Mouse (Mus musculus) MEL (cell line): ENCODE data around the gene Cyfip2. TPM values are rescaled to one million over a fixed set of nuclear protein-coding genes. Genes with fewer than 3 reads are reported as not detected.

Source experiments
- DNase-seq: peaks from one replicate; pipeline ENCODE4 v3.0.0; 2011; ENCODE audit warnings: low read depth, low spot score
- H3K27ac ChIP-seq: 2 replicates; pipeline ENCODE4 v1.5.1; 2012; ENCODE audit warnings: low read depth, mild to moderate bottlenecking, control low read depth, low read length, moderate library complexity; ENCODE audit not compliant: control insufficient read depth
- H3K27me3 ChIP-seq, 2 experiments: fragments of 150-350 bp in 1 of 2; sonication (generic) in 1 of 2; 2 replicates each; pipeline ENCODE4 v1.6.1; 2012; ENCODE audit warnings: low read length in 2 of 2, mild to moderate bottlenecking in 2 of 2, improper control_type of control experiment in 1 of 2, moderate library complexity in 1 of 2; ENCODE audit not compliant: insufficient read depth in 2 of 2, control insufficient read depth in 1 of 2
- H3K36me3 ChIP-seq, 2 experiments: 2 replicates each; pipeline ENCODE4 v1.6.1; 2012 to 2014; ENCODE audit warnings: low read length in 2 of 2, improper control_type of control experiment in 1 of 2, inconsistent platforms in 1 of 2, mild to moderate bottlenecking in 1 of 2; ENCODE audit not compliant: insufficient read depth in 2 of 2, control insufficient read depth in 1 of 2
- H3K4me1 ChIP-seq, 2 experiments: fragments of 150-350 bp in 1 of 2; sonication (generic) in 1 of 2; 2 replicates each; pipeline ENCODE4 v1.6.1; 2012; ENCODE audit warnings: low read length in 2 of 2, improper control_type of control experiment in 1 of 2, mild to moderate bottlenecking in 1 of 2; ENCODE audit not compliant: insufficient read depth in 2 of 2, control insufficient read depth in 1 of 2
- H3K4me3 ChIP-seq, 2 experiments: fragments of 150-350 bp in 1 of 2; sonication (generic) in 1 of 2; 2 replicates each; pipeline ENCODE4 v1.5.1; 2012; ENCODE audit warnings: low read depth in 2 of 2, low read length in 2 of 2, mild to moderate bottlenecking in 2 of 2, moderate library complexity in 2 of 2, control low read depth in 1 of 2, improper control_type of control experiment in 1 of 2; ENCODE audit not compliant: control insufficient read depth in 1 of 2, insufficient read depth in 1 of 2
- H3K79me2 ChIP-seq: 2 replicates; pipeline ENCODE4 v1.6.1; 2012; ENCODE audit warnings: mild to moderate bottlenecking, low read length, moderate library complexity; ENCODE audit not compliant: control insufficient read depth, poor library complexity, insufficient read depth
- H3K9ac ChIP-seq: 2 replicates; pipeline ENCODE4 v1.6.1; 2012; ENCODE audit warnings: low read depth, mild to moderate bottlenecking, control low read depth, low read length, moderate library complexity; ENCODE audit not compliant: control insufficient read depth, poor library complexity, severe bottlenecking
- H3K9me3 ChIP-seq: fragments of 150-350 bp; sonication (generic); replicated peaks from 2 replicates; pipeline ENCODE4 v1.6.1; 2012; ENCODE audit warnings: mild to moderate bottlenecking, low read length, improper control_type of control experiment, moderate library complexity; ENCODE audit not compliant: insufficient read depth
- CHD1 ChIP-seq: IDR thresholded peaks from 2 replicates; pipeline ENCODE4 v1.6.1; 2012; ENCODE audit warnings: low read depth, mild to moderate bottlenecking, inconsistent platforms, low read length, improper control_type of control experiment
- CTCF ChIP-seq, 3 experiments: IDR thresholded peaks in 2 of 3; conservative IDR thresholded peaks in 1 of 3; 2 replicates each; pipeline ENCODE4 v1.5.1; 2011 to 2012; ENCODE audit warnings: low read length in 3 of 3, low read depth in 2 of 3, mild to moderate bottlenecking in 2 of 3, improper control_type of control experiment in 1 of 3, inconsistent platforms in 1 of 3, mixed read lengths in 1 of 3, moderate library complexity in 1 of 3; ENCODE audit not compliant: control insufficient read depth in 1 of 3, insufficient read depth in 1 of 3, poor library complexity in 1 of 3, severe bottlenecking in 1 of 3
- E2F4 ChIP-seq: IDR thresholded peaks from 2 replicates; pipeline ENCODE4 v1.6.1; 2011; ENCODE audit warnings: low read depth, low read length, improper control_type of control experiment, borderline replicate concordance
- ELF1 ChIP-seq: IDR thresholded peaks from 2 replicates; pipeline ENCODE4 v1.6.1; 2014; ENCODE audit warnings: low read depth, mild to moderate bottlenecking, inconsistent platforms, low read length, improper control_type of control experiment, moderate library complexity
- EP300 ChIP-seq, 2 experiments: IDR thresholded peaks; 2 replicates each; pipeline ENCODE4 v1.6.1; 2011; ENCODE audit warnings: improper control_type of control experiment in 2 of 2, low read length in 2 of 2, low read depth in 1 of 2, mild to moderate bottlenecking in 1 of 2
- GABPA ChIP-seq: IDR thresholded peaks from 2 replicates; pipeline ENCODE4 v1.6.1; 2012; ENCODE audit warnings: low read depth, mild to moderate bottlenecking, inconsistent platforms, low read length, improper control_type of control experiment, moderate library complexity
- GATA1 ChIP-seq: IDR thresholded peaks from 2 replicates; pipeline ENCODE4 v1.6.1; 2011; ENCODE audit warnings: low read depth, low read length, improper control_type of control experiment
- HCFC1 ChIP-seq: IDR thresholded peaks from 2 replicates; pipeline ENCODE4 v1.6.1; 2012; ENCODE audit warnings: low read depth, mild to moderate bottlenecking, inconsistent platforms, low read length, improper control_type of control experiment, moderate library complexity
- KAT2A ChIP-seq: conservative IDR thresholded peaks from 2 replicates; pipeline ENCODE4 v1.6.1; 2012; ENCODE audit warnings: low read depth, low read length, improper control_type of control experiment, inconsistent platforms
- MAZ ChIP-seq: IDR thresholded peaks from 2 replicates; pipeline ENCODE4 v1.6.1; 2012; ENCODE audit warnings: low read depth, mild to moderate bottlenecking, inconsistent platforms, low read length, improper control_type of control experiment
- MEF2A ChIP-seq: IDR thresholded peaks from 2 replicates; pipeline ENCODE4 v1.6.1; 2014; ENCODE audit warnings: low read depth, mild to moderate bottlenecking, inconsistent platforms, low read length, improper control_type of control experiment; ENCODE audit not compliant: poor library complexity, insufficient replicate concordance, severe bottlenecking; ENCODE audit errors: extremely low read depth
- MYB ChIP-seq: IDR thresholded peaks from 2 replicates; pipeline ENCODE4 v1.6.1; 2011; ENCODE audit warnings: mild to moderate bottlenecking, low read depth, low read length, improper control_type of control experiment
- MYC ChIP-seq: IDR thresholded peaks from 2 replicates; pipeline ENCODE4 v1.6.1; 2011; ENCODE audit warnings: low read depth, mild to moderate bottlenecking, low read length, improper control_type of control experiment, moderate library complexity
- NELFE ChIP-seq: IDR thresholded peaks from 2 replicates; pipeline ENCODE4 v1.6.1; 2011; ENCODE audit warnings: low read depth, low read length, improper control_type of control experiment
- NRF1 ChIP-seq: IDR thresholded peaks from 2 replicates; pipeline ENCODE4 v1.6.1; 2014; ENCODE audit warnings: low read depth, mild to moderate bottlenecking, inconsistent platforms, low read length, improper control_type of control experiment, moderate library complexity; ENCODE audit not compliant: poor library complexity, insufficient read depth, severe bottlenecking
- POLR2A ChIP-seq, 2 experiments: IDR thresholded peaks; 2 replicates each; pipeline ENCODE4 v1.6.1; 2011 to 2012; ENCODE audit warnings: low read length in 2 of 2, mild to moderate bottlenecking in 2 of 2, control low read depth in 1 of 2, improper control_type of control experiment in 1 of 2, low read depth in 1 of 2, moderate library complexity in 1 of 2; ENCODE audit not compliant: control insufficient read depth in 1 of 2, insufficient read depth in 1 of 2, poor library complexity in 1 of 2
- POLR2AphosphoS5 ChIP-seq: IDR thresholded peaks from 2 replicates; pipeline ENCODE4 v1.6.1; 2012; ENCODE audit warnings: low read depth, borderline replicate concordance, mild to moderate bottlenecking, inconsistent platforms, low read length, moderate library complexity, mixed read lengths
- RCOR1 ChIP-seq: IDR thresholded peaks from 2 replicates; pipeline ENCODE4 v1.6.1; 2012; ENCODE audit warnings: low read depth, mild to moderate bottlenecking, inconsistent platforms, low read length, improper control_type of control experiment
- SMC3 ChIP-seq: IDR thresholded peaks from 2 replicates; pipeline ENCODE4 v1.6.1; 2011; ENCODE audit warnings: low read depth, low read length, improper control_type of control experiment
- TAL1 ChIP-seq: IDR thresholded peaks from 2 replicates; pipeline ENCODE4 v1.6.1; 2012; ENCODE audit warnings: mild to moderate bottlenecking, inconsistent platforms, low read length, moderate library complexity, mixed read lengths
- TBP ChIP-seq: IDR thresholded peaks from 2 replicates; pipeline ENCODE4 v1.8.0; 2011; ENCODE audit warnings: low read depth, low read length, improper control_type of control experiment
- TCF12 ChIP-seq: IDR thresholded peaks from 2 replicates; pipeline ENCODE4 v1.6.1; 2014; ENCODE audit warnings: low read depth, mild to moderate bottlenecking, inconsistent platforms, low read length, improper control_type of control experiment, moderate library complexity
- UBTF ChIP-seq: IDR thresholded peaks from 2 replicates; pipeline ENCODE4 v1.6.1; 2012; ENCODE audit warnings: low read depth, mild to moderate bottlenecking, inconsistent platforms, low read length, improper control_type of control experiment, moderate library complexity, borderline replicate concordance; ENCODE audit not compliant: insufficient read depth
- USF1 ChIP-seq: IDR thresholded peaks from 2 replicates; pipeline ENCODE4 v1.6.1; 2014; ENCODE audit warnings: low read depth, mild to moderate bottlenecking, inconsistent platforms, low read length, improper control_type of control experiment, moderate library complexity
- USF2 ChIP-seq, 2 experiments: IDR thresholded peaks; 2 replicates each; pipeline ENCODE4 v1.6.1; 2011 to 2012; ENCODE audit warnings: improper control_type of control experiment in 2 of 2, low read length in 2 of 2, borderline replicate concordance in 1 of 2, inconsistent platforms in 1 of 2, low read depth in 1 of 2, mild to moderate bottlenecking in 1 of 2; ENCODE audit not compliant: insufficient read depth in 1 of 2
- ZC3H11A ChIP-seq: IDR thresholded peaks from 2 replicates; pipeline ENCODE4 v1.6.1; 2012; ENCODE audit warnings: low read depth, mild to moderate bottlenecking, inconsistent platforms, low read length, improper control_type of control experiment
- ZNF384 ChIP-seq: IDR thresholded peaks from 2 replicates; pipeline ENCODE4 v1.6.1; 2012; ENCODE audit warnings: low read depth, mild to moderate bottlenecking, inconsistent platforms, low read length, improper control_type of control experiment
- polyA plus RNA-seq, 2 experiments: library from polyadenylated mRNA; stranded (reverse) in 1 of 2; unstranded in 1 of 2; fragments of >175 nt in 1 of 2; fragments of >200 nt in 1 of 2; gene quantifications; 2 replicates each; pipeline versions ENCODE4 v1.2.1 to v1.2.4; 2012; ENCODE audit warnings: low replicate concordance in 2 of 2, low read depth in 1 of 2; ENCODE audit not compliant: insufficient read length in 2 of 2, insufficient read depth in 1 of 2, missing spikeins in 1 of 2
- total RNA-seq: library from RNA; depleted of rRNA; stranded (reverse); fragments of 300-350 nt; gene quantifications from 2 replicates; pipeline ENCODE4 v1.2.3, GENCODE M21; 2012

Gene Cyfip2
- total and polyA plus RNA-seq, 3 experiments: 9.9 to 31.8 (median 18.9) TPM

GRCm38 (mm10) chr11:46305881-46306520 is 6.7 kb downstream of the Cyfip2 start:
- Histone ChIP-seq H3K4me1 (peaks cover 0 to 10% of the 10 kb centered on the region in 2 experiments; a peak in 3 of 4 replicates), H3K27me3 (no peaks in the 10 kb centered on the region), H3K27ac (no peak overlapping the region), H3K9ac (no peak overlapping the region), H3K36me3 (peaks cover 0 to 9% of the 10 kb centered on the region in 2 experiments; a peak in 2 of 4 replicates), H3K79me2 (no peaks in the 10 kb centered on the region), H3K4me3 (no peak overlapping the region), H3K9me3 (no peaks in the 10 kb centered on the region)
- no peak for DNase-seq
- TF ChIP-seq EP300 (IDR thresholded peaks at IDR 0.05; ENCODE audit: low read depth in 1 of 2, low read length in 2 of 2) (no peak), USF1 (no peak), POLR2AphosphoS5 (no peak), USF2 (IDR thresholded peaks at IDR 0.05; ENCODE audit: borderline replicate concordance in 1 of 2, insufficient read depth in 1 of 2, low read depth in 1 of 2, low read length in 2 of 2) (no peak), TAL1 (no peak), HCFC1 (no peak), GATA1 (no peak), ZNF384 (no peak), NRF1 (no peak), ELF1 (no peak), MAZ (no peak), TCF12 (no peak), POLR2A (IDR thresholded peaks at IDR 0.05; ENCODE audit: control insufficient read depth in 1 of 2, insufficient read depth in 1 of 2, low read depth in 1 of 2, low read length in 2 of 2, poor library complexity in 1 of 2) (no peak), RCOR1 (no peak)

DNA sequence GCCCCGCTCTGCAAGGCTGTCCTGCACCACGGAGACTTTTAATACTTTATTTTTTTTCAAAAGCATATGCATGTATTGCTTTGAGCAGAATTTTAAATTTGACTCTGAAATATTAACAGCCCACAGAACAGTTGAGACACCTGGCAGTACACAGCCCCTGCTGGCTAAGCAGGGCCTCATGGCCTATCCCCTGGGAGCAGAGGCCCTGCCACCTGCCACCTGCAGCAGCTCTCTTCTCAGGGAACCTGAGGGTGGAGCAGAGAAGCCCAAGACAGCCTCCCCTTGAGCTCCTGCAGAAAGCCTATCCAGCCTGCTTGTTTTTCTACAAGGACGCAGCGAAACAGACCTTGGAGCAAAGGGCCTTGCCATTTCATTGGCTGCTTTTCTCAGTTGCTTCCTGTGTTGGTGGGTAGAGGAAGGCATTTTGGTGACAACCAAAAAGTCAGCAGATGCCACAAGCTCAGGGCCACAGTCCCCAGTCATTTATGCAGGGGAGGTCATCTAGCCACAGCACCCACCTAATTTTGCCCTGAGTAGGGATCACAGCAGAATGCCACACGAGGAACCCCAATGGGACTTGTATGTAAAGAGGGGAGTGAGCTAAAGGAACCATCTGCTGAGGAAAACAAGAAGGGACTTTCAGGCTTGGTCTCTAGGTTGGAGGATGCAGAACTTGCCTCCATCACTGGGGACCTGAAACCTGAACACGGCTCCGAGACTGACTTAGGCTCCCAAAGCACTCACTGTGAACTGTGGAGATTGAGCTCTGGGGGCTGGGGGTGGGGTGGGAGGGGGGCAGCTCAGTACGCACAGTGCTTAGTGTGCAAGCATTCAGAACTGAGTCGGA is 7.6 kb downstream of the Cyfip2 start:
- H3K9me3 ChIP-seq: no peaks in the 10 kb centered on the region
- H3K4me1 ChIP-seq: peaks cover 0 to 4% of the 10 kb centered on the region in 2 experiments; a peak in 2 of 4 replicates
- no peak overlapping the region for H3K27ac ChIP-seq
- DNase-seq: no peak
- no peaks in the 10 kb centered on the region for H3K79me2 ChIP-seq
- no peak overlapping the region for H3K4me3 ChIP-seq
- peaks cover 0 to 3% of the 10 kb centered on the region in 2 experiments; a peak in 2 of 4 replicates for H3K36me3 ChIP-seq
- H3K27me3 ChIP-seq: no peaks in the 10 kb centered on the region
- TF ChIP-seq MYC (no peak), CHD1 (no peak), CTCF (IDR thresholded peaks at IDR 0.05 in 2 of 3, conservative IDR thresholded peaks at IDR 0.05 in 1 of 3; ENCODE audit: control insufficient read depth in 1 of 3, insufficient read depth in 1 of 3, low read depth in 2 of 3, low read length in 3 of 3, poor library complexity in 1 of 3, severe bottlenecking in 1 of 3) (no peak), MYB (no peak), MEF2A (no peak), GATA1 (no peak), TBP (no peak), GABPA (no peak), USF1 (no peak), TCF12 (no peak), SMC3 (no peak), NELFE (no peak), KAT2A (no peak), RCOR1 (no peak), UBTF (no peak), ZNF384 (no peak), ZC3H11A (no peak), E2F4 (no peak), TAL1 (no peak), EP300 (IDR thresholded peaks at IDR 0.05; ENCODE audit: low read depth in 1 of 2, low read length in 2 of 2) (no peak)
- no peak overlapping the region for H3K9ac ChIP-seq
